Mouse (Mus musculus) neural tube, embryonic 11.5 days (tissue): ENCODE measurements around the gene Relb. TPM values are rescaled to one million over a fixed set of nuclear protein-coding genes. Genes with fewer than 3 reads are reported as not detected.
A peak's percentile ranks its signal among the peaks of the same experiment; 100 is the strongest.

Source experiments
- ATAC-seq: fragments of 200-750 bp; cut with Nextera tagmentation; 2 replicates; pipeline ENCODE4 v1.8.0; 2017; ENCODE audit warnings: moderate number of reproducible peaks, mild to moderate bottlenecking, moderate TSS enrichment, moderate library complexity; ENCODE audit not compliant: insufficient read depth, low FRiP score, low TSS enrichment
- DNase-seq: peaks from one replicate; pipeline ENCODE4 v3.0.0-alpha.2; 2015; ENCODE audit warnings: low spot score
- H3K27ac ChIP-seq: fragments of 300-500 bp; sonication (generic); 2 replicates; pipeline ENCODE4 v1.5.1; 2014; ENCODE audit warnings: low read depth, mild to moderate bottlenecking, low read length
- H3K27me3 ChIP-seq: fragments of 300-500 bp; sonication (generic); 2 replicates; pipeline ENCODE4 v1.6.1; 2014; ENCODE audit warnings: mild to moderate bottlenecking, low read length, mixed read lengths; ENCODE audit not compliant: control insufficient read depth, insufficient read depth
- H3K36me3 ChIP-seq: fragments of 300-500 bp; sonication (generic); 2 replicates; pipeline ENCODE4 v1.6.1; 2014; ENCODE audit warnings: mild to moderate bottlenecking, low read length, moderate library complexity, mixed read lengths; ENCODE audit not compliant: control insufficient read depth, insufficient read depth
- H3K4me1 ChIP-seq: fragments of 300-500 bp; sonication (generic); 2 replicates; pipeline ENCODE4 v1.6.1; 2014; ENCODE audit warnings: low read length, mixed read lengths; ENCODE audit not compliant: control insufficient read depth, insufficient read depth
- H3K4me2 ChIP-seq: fragments of 300-500 bp; sonication (generic); 2 replicates; pipeline ENCODE4 v1.6.1; 2014; ENCODE audit warnings: low read depth, mild to moderate bottlenecking, moderate library complexity
- H3K4me3 ChIP-seq: fragments of 300-500 bp; sonication (generic); 2 replicates; pipeline ENCODE4 v1.5.1; 2014; ENCODE audit warnings: low read depth, low read length
- H3K9ac ChIP-seq: fragments of 300-500 bp; sonication (generic); 2 replicates; pipeline ENCODE4 v1.6.1; 2014; ENCODE audit warnings: mild to moderate bottlenecking, low read length
- H3K9me3 ChIP-seq: fragments of 300-500 bp; sonication (generic); 2 replicates; pipeline ENCODE4 v1.6.1; 2016; ENCODE audit warnings: low read length; ENCODE audit not compliant: control insufficient read depth
- WGBS: fragments of 180-500 bp; shearing (Covaris S2); extraction: QIAGEN DNeasy Blood & Tissue Kit; methylation state at CpG from one replicate; pipeline ENCODE4 v1.1.7; 2014; 5-methylcytosine and 5-hydroxymethylcytosine counted together
- polyA plus RNA-seq: library from polyadenylated mRNA; unstranded; fragments of >200 nt; fragmentation: Nextera tagmentation; extraction: Ambion mirVana; gene quantifications from 2 replicates; pipeline ENCODE4 v1.2.1, GENCODE M21; 2014

Gene Relb
- polyA plus RNA-seq, 1 experiment from 2014 or later, result 3.8 TPM

- Histone ChIP-seq H3K36me3 (peaks cover 17% of the 10 kb centered on the region), H3K9me3 (no peaks in the 10 kb centered on the region), H3K4me2 (no peak overlapping the region), H3K9ac (no peak overlapping the region), H3K4me1 (peaks cover 5% of the 10 kb centered on the region), H3K27ac (no peak overlapping the region), H3K27me3 (no peaks in the 10 kb centered on the region), H3K4me3 (no peak overlapping the region; the same call in 1 of the 2 replicates)
- 91% methylated on average over 2 of the region's 2 CpGs for WGBS
- DNase-seq, result no peak
- no peak for ATAC-seq
Observed at GRCm38 (mm10) chr7:19565803-19566202, 63.4 kb downstream of the Relb start.

- Histone ChIP-seq H3K27me3 (no peaks in the 10 kb centered on the region), H3K9ac (no peak overlapping the region), H3K4me1 (peaks cover 16% of the 10 kb centered on the region), H3K36me3 (peaks cover 15% of the 10 kb centered on the region), H3K27ac (no peak overlapping the region), H3K4me2 (no peak overlapping the region), H3K9me3 (no peaks in the 10 kb centered on the region), H3K4me3 (no peak overlapping the region)
- no peak for ATAC-seq
- 90% methylated on average over 4 of the region's 4 CpGs for WGBS
- DNase-seq, result no peak
Observed at GRCm38 (mm10) chr7:19564455-19564854, 64.8 kb downstream of the Relb start.

- WGBS, result 93% methylated on average over 3 of the region's 3 CpGs
- Histone ChIP-seq H3K4me2 (no peak overlapping the region), H3K27me3 (no peaks in the 10 kb centered on the region), H3K9me3 (no peaks in the 10 kb centered on the region), H3K27ac (no peak overlapping the region), H3K4me3 (no peak overlapping the region), H3K36me3 (peaks cover 15% of the 10 kb centered on the region), H3K4me1 (peaks cover 21% of the 10 kb centered on the region), H3K9ac (no peak overlapping the region)
- no peak for DNase-seq
- no peak for ATAC-seq
Observed at GRCm38 (mm10) chr7:19563884-19564283, 65.4 kb downstream of the Relb start.

GRCm38 (mm10) chr7:19562643-19563410 lies 66.4 kb downstream of the Relb start, which contains the start of gene Ppp1r37:
Gene Ppp1r37 (minus strand): TSS chr7:19563076.
- peak within 1 kb of the TSS; percentile 97 for H3K9ac ChIP-seq
- ATAC-seq, result 0 out of 2 replicates have a peak, but pooled peaks have one; percentile 49
- H3K27me3 ChIP-seq, result no peaks in the 10 kb centered on the region
- WGBS, result 2% methylated on average over 19 of the region's 19 CpGs
- H3K9me3 ChIP-seq, result no peaks in the 10 kb centered on the region
- peak within 1 kb of the TSS; percentile 96 for H3K4me2 ChIP-seq
- peak within 1 kb of the TSS; percentile 96 for H3K4me3 ChIP-seq
- H3K4me1 ChIP-seq, result peaks cover 25% of the 10 kb centered on the region
- H3K36me3 ChIP-seq, result peaks cover 13% of the 10 kb centered on the region
- DNase-seq, result peak; percentile 34
- H3K27ac ChIP-seq, result peak within 1 kb of the TSS; percentile 88

- peak overlapping the region; percentile 97 for H3K9ac ChIP-seq
- peak; percentile 85 for ATAC-seq
- H3K4me2 ChIP-seq, result peak overlapping the region; percentile 96
- H3K9me3 ChIP-seq, result no peaks in the 10 kb centered on the region
- DNase-seq, result peak; percentile 94
- H3K4me1 ChIP-seq, result peaks cover 25% of the 10 kb centered on the region
- H3K36me3 ChIP-seq, result peaks cover 13% of the 10 kb centered on the region
- under 1% methylated on average over 94 of the region's 102 CpGs for WGBS
- H3K27ac ChIP-seq, result peak overlapping the region; percentile 88
- H3K4me3 ChIP-seq, result peak overlapping the region; percentile 96
- H3K27me3 ChIP-seq, result no peaks in the 10 kb centered on the region
Observed at GRCm38 (mm10) chr7:19561765-19562642, 67.2 kb downstream of the Relb start.

- WGBS, result 2% methylated on average over 11 of the region's 11 CpGs
- no peaks in the 10 kb centered on the region for H3K9me3 ChIP-seq
- peaks cover 13% of the 10 kb centered on the region for H3K36me3 ChIP-seq
- H3K4me1 ChIP-seq, result peaks cover 25% of the 10 kb centered on the region
- no peak for DNase-seq
- H3K9ac ChIP-seq, result peak overlapping the region; percentile 97
- peak overlapping the region; percentile 96 for H3K4me3 ChIP-seq
- 0 out of 2 replicates have a peak, but pooled peaks have one; percentile 28 for ATAC-seq
- H3K27me3 ChIP-seq, result no peaks in the 10 kb centered on the region
- peak overlapping the region; percentile 96 for H3K4me2 ChIP-seq
- H3K27ac ChIP-seq, result no peak overlapping the region
Observed at GRCm38 (mm10) chr7:19561431-19561764, 67.8 kb downstream of the Relb start.

- Histone ChIP-seq H3K36me3 (peaks cover 13% of the 10 kb centered on the region), H3K9ac (peak overlapping the region; percentile 97), H3K27ac (no peak overlapping the region), H3K4me1 (peaks cover 25% of the 10 kb centered on the region), H3K4me2 (peak overlapping the region; percentile 96), H3K27me3 (no peaks in the 10 kb centered on the region), H3K4me3 (peak overlapping the region; percentile 96), H3K9me3 (no peaks in the 10 kb centered on the region)
- ATAC-seq (no peak), DNase-seq (no peak)
- 36% methylated on average over 11 of the region's 11 CpGs for WGBS
Observed at GRCm38 (mm10) chr7:19560491-19561260, 68.6 kb downstream of the Relb start.

GRCm38 (mm10) chr7:19558965-19559364 lies 70.3 kb downstream of the Relb start:
- WGBS, result 36% methylated on average over 2 of the region's 2 CpGs
- H3K36me3 ChIP-seq, result no peaks in the 10 kb centered on the region; the same call in 1 of the 2 replicates
- no peak overlapping the region; the same call in 1 of the 2 replicates for H3K4me2 ChIP-seq
- no peak overlapping the region for H3K27ac ChIP-seq
- no peaks in the 10 kb centered on the region for H3K9me3 ChIP-seq
- no peaks in the 10 kb centered on the region for H3K27me3 ChIP-seq
- peaks cover 25% of the 10 kb centered on the region for H3K4me1 ChIP-seq
- H3K9ac ChIP-seq, result no peak overlapping the region
- no peak overlapping the region for H3K4me3 ChIP-seq
- ATAC-seq, result no peak
- DNase-seq, result peak; percentile 49
